Mouse (Mus musculus): ENCODE data around the gene Smap2.
"Not testable (repeated sequence)": the region's sequence is repeated elsewhere in the genome, so short reads cannot be mapped to it uniquely, and the experiment has no call there.

Smap2 gene

DNA sequence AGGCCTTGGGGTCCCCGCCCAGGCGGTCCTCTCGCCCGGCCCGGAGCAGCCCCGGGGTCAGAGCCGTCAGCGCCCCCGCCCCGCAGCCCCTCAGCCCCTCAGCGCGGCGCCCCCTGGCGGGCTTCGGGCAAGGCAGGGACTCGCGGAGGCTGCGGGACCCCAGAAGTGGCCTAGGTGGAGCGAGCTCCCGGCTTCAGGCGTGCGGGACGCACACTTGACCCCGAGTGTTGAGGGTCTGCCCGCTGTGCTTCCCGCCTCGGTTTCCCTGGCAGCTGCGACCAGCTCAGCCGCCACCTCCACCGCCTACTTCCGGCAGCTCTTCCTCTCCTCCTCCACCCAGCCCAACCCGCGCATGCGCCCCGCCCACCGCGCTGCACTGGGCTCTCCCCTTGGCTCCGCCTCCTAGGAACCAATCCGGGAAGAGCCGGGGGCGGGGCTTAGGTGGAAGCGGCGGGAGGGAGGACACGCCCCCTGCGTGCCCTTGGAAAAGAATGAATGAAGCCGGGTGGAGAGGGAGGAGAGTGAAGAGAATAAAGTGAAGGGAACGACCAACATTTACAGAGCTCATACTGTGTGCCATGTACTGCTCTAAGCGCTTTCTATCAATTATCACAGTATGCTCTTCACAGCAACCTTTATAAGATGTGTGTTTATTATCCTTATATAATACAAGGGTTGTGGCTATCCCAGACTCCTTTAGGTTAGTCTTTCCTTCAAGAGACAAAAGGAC, at the start of gene Smap2:
Smap2 (minus strand) TSS at position 320 of the 730 bp plus-strand sequence.
- peak; percentile 84 for DNase-seq (ENCODE audit: low read depth in 1 of 2, low spot score in 2 of 2)

DNA sequence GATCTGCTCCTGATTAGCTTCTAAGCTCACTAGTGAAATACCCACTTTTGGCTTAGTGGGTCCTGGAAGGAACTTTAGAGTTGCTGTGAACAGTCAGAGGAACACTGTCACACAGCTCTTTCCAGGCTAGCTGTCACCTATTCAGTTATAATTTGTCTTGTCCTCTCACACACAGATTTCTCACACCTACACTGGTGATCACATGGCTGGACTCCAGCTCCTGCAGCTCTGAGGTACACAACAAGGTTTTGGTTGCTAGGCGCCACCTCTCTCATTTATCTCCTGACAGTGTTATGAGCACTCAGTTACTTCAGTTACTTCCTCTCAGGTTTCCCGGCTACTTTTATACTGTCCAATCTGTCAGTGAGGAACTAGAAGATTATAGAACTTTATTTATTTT, 48.3 kb upstream of the Smap2 start:
- no peak for DNase-seq (ENCODE audit: low read depth in 1 of 2, low spot score in 2 of 2)

DNA sequence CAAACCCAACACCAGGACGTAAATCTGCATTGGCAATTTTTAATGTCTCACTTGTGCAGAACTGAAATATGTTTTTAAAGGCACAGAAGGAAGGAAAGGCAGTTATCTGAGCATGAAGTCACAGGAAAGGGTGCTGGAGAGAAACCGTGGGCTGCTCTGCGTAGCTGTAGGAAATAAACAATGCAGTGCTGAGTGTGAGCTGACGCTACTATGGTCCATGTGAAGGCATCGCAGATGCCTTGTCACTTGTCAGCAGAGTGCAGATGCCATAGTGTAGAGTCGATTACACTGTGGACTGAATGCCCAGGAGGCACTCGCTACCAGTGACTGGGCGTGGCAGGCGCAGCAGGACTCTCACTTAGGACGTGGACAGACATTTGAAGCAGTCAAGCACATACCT, 42.2 kb upstream of the Smap2 start:
- not testable (repeated sequence) for DNase-seq (ENCODE audit: low read depth in 1 of 2, low spot score in 2 of 2)

DNA sequence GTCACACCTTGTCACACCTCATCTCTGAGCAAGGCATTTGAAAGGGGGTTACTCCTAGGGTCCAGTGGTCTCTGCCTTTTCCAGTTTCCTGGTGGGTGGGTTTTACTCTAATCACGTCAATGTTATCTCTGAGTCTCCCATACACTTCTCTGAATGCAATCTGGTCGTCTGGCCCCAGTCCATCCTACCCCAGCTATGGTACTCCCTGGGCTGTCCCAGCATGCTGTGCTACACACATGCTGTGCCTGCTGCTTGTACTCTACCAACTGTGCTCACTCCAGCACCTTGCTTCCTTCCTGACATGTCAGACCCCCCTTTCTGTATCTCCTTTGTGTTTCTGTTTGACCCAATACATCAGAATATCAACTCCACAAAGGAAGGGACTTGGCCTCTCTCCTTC, 40.0 kb upstream of the Smap2 start:
- DNase-seq (ENCODE audit: low read depth in 1 of 2, low spot score in 2 of 2): no peak

DNA sequence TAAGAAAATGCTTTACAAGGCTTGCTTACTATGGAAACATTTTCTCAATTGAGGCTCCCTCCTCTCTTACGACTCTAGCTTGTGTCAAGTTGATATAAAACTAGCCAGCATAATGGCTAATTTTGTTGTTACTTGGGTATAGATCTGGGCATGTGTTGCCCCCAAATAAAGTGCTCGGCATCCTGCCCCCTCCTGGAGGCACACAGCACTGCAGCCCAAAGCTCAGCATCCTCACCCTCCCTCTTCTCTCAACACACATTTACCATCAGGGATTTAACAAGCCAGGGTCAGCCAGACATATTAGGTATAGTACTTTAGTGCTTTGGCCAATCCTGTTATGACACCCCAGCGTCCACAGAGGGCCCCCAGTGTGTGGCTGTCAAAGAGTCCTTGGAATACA, 39.3 kb upstream of the Smap2 start:
- DNase-seq (ENCODE audit: low read depth in 1 of 2, low spot score in 2 of 2): no peak

DNA sequence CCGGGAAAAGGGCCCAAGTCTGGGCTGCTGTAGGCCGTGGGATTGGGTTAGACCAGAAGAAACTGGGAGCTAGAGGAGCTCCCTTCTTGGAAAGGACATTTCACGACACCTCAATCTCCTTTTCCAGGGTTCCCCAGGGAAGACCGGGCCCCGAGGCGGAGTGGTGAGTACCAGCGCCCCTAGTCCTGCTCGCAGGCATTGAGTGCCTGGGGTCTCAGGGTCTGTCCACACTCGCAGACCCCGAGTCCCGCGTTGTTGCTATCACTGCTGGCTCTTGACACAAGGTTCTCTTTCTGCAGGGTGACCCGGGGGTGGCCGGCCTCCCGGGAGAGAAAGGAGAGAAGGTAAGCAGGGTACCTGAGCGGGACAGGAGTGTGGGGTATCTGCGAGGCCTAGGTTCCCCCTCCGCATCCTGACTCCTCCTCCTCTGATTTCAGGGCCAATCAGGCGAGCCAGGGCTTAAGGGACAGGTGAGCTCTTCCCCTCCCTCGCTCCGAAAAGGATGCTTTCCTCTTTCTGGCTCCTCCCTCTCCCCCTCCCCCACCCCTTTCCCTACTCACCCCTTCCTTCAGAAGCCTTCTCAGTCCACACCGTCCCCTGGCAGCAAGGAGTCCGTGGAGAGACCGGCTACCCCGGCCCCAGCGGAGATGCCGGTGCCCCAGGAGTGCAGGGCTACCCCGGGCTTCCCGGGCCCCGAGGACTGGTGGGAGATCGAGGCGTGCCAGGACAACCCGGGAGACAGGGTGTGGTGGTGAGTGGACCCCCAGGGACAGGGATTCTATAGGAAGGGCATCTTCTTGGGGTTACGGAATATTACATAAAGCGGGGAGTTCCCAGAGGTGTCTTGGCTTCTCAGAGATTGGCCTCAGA, 35.6 kb upstream of the Smap2 start:
- no peak for DNase-seq (ENCODE audit: low read depth in 1 of 2, low spot score in 2 of 2)

DNA sequence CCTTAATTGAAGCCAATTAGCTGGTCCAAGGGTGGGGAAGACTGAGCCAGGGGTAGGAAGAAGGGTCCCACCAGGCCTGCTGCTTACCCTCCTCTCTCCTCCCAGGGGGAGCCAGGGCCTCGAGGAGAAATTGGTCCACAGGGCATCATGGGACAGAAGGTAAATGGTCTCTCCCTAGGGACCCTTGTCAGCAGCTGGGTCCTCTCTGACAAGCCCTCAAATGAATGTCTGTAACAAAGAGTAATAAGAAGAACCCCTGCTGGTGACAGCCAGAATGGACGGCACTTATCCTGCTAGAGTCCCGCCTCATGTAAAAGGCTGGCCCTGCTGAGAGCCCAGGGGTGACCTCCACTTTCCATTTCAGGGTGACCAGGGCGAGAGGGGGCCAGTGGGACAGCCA, 34.8 kb upstream of the Smap2 start:
- DNase-seq (ENCODE audit: low read depth in 1 of 2, low spot score in 2 of 2): no peak

DNA sequence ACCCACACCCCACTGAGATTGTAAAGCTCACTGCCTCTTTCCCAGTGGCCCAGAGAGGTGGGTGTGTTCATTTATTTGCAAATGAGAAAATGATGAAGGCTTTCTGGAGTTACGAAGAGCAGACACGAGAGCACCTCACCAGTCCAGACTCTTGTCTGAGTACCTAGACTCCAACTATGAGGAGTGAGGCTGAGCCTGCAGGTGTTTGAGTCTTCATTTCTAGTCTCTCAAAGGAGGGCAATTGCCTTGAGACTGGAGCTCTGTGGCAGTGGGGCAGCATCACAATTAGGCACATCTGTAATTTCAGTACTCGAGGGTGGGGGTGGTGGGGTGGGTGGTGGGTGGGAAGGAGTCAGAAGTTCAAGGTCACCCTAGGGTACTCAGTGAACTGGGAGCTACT, 25.9 kb upstream of the Smap2 start:
- no peak for DNase-seq (ENCODE audit: low read depth in 1 of 2, low spot score in 2 of 2)

DNA sequence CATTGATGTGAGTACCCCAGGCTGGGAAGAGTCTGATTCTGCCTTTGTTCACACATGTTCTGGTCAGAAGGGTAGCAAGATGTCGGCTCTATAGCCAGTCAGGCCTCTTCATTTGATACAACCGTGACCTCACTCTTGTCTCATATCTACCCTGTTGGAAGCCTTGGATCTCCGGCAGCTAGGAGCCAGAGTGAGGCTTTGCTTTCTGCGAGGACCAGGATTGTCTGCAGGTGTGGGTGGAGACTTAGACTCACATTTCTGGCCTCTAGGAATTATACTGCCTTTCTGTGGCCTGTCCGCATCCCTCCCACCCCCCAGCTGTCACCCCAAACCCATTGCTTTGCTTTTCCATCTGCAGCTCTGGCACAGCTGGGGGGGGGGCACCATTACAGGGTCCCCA, 25.4 kb upstream of the Smap2 start:
- no peak for DNase-seq (ENCODE audit: low read depth in 1 of 2, low spot score in 2 of 2)

DNA sequence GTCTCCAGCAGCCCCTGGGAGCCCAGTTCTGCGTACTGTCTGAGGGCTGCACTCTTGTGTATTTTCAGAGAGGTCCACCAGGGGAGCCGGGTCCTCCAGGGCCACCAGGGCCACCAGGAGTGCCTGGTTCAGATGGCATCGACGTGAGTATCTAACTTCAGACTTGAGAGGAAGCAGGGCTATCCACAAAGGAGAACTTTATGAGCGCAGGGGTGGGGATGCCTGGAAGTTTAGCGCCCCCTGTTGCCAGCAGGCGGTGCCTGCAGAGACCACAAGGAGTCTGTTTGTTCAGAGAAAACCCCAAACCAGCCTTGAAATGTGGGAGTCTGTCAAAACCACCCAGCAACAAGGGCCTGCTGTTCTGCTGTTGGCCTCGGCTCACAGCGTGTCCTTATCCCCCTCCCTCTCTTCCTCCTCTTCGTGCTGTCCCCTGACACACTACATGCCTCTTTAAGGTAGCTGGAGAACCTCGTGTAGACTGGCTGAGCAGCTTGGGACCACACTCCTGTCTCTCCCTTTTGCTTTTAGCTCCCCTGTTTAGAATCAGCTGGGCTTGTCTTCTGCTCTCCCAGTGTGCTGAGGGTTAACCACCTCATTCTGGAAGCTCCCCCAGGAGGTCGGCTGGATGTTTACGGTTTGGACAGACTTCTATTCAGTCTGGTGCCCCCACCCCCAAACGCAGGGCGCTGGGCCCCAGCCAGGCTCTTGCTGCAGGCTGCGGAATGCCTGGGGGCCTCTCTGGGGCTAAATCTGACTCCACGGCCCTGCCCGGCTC, 24.0 kb upstream of the Smap2 start:
- peak; percentile 20 to 61 for DNase-seq (ENCODE audit: low read depth in 1 of 2, low spot score in 2 of 2)

DNA sequence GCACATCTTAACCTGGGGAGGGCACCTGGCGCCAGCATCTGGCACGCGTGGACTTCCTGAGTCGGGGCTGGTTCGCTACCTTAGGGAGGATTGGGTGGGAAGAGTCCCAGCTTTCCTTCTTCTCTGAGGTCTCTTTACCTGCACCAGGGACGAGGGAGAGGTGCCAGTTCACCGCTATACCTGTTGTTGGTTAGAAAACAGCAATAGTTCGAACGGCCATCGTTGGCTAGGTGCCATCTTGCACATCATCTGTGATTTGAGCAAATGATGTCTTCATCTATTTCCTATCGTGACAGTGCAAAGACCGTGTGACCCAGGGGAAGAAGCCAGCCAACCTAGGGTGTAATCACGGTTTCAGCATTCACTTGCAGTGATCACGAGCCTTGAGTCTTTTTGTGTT, 23.3 kb upstream of the Smap2 start:
- DNase-seq (ENCODE audit: low read depth in 1 of 2, low spot score in 2 of 2): no peak

DNA sequence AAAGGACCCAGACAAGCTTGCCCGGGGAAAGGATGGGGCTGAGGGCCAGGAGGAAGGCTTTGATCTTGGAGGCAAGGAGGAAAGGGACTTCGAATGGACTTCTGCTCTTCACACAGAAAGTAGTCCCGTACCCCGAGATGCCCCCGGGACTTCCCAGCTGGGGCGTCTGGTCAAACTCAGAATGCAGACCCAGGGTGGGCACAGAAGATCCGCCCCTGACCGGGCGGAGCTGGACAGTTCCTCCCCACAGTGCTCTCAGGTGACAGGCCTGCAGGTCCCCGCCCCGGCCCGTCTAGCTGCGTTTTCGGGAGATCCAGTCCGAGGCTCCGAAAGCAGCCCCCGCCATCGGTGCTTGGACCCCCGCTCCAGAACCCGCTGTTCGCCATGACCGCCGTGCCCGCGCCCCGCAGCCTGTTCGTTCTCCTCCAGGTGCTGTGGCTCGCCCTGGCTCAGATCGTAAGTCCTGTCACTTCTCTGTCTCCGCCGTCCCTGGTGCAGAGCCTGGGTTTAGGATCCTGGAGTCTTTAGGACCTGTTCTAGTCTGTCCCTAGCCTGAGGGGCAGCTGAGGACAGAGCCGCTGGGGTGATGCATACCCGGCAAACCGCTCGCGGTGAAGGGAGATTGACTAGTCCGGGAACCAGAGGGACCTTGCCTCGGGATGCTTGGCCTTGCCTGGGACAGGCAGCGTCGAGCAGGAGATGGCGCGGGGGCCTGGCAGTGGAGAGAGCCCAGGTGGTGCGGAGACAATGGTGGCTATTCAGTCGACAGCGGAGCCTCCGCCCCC, 22.5 kb upstream of the Smap2 start, which contains the start of gene Col9a2:
Col9a2 (plus strand) TSS at position 55 of the 785 bp plus-strand sequence.
- no peak for DNase-seq (ENCODE audit: low read depth in 1 of 2, low spot score in 2 of 2)

DNA sequence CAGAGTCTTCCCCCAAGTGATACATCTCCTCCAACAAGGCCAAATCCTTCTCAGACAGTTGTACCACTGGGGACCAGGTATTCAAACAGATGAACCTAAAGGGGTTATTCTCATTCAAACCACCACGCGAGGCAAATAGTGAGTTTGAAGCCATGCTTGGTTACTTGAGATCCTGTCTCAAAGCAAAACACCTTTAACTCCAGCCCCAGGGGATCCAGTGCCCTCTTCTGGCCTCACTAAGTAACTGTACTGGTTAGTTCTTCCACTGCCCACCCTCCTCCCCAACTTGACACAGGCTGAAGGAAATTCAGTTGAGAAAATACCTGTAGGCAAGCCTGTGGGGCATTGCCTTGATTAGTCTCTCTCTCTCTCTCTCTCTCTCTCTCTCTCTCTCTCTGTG, 16.0 kb upstream of the Smap2 start:
- no peak for DNase-seq (ENCODE audit: low read depth in 1 of 2, low spot score in 2 of 2)

DNA sequence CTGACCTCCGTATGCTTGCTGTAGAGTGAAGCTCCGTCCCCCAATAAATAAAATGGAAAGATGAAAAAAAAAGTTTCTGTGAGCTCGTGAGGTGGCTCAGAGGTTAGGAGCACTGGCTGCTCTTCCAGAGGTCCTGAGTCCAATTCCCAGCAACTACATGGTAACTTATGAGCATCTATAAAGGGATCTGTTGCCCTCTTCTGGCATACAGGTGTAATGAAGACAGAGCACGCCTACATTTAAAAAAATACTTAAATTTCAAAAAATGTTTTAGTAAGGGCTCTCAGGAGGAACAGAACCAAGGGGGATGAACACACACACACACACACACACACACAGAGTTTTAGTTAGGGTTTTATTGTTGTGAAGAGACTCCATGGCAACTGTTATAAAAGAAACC, 14.4 kb upstream of the Smap2 start:
- no peak for DNase-seq (ENCODE audit: low read depth in 1 of 2, low spot score in 2 of 2)

DNA sequence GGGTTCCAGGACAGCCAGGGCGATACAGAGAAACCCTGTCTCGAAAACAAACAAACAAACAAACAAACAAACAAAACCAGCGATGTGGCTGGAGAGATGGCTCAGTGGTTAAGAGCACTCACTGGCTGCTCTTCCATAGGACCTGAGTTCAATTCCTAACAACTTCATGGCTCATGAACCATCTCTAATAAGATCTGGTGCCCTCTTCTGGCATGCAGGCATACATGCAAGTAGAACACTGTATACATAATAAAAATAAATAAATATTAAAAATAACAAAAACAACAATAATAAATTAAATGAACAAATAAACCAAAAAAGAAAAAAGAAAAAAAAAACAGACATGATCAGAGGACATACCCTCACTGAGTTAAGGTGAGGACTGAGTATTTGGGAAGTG, 12.6 kb upstream of the Smap2 start:
- DNase-seq (ENCODE audit: low read depth in 1 of 2, low spot score in 2 of 2): no peak

DNA sequence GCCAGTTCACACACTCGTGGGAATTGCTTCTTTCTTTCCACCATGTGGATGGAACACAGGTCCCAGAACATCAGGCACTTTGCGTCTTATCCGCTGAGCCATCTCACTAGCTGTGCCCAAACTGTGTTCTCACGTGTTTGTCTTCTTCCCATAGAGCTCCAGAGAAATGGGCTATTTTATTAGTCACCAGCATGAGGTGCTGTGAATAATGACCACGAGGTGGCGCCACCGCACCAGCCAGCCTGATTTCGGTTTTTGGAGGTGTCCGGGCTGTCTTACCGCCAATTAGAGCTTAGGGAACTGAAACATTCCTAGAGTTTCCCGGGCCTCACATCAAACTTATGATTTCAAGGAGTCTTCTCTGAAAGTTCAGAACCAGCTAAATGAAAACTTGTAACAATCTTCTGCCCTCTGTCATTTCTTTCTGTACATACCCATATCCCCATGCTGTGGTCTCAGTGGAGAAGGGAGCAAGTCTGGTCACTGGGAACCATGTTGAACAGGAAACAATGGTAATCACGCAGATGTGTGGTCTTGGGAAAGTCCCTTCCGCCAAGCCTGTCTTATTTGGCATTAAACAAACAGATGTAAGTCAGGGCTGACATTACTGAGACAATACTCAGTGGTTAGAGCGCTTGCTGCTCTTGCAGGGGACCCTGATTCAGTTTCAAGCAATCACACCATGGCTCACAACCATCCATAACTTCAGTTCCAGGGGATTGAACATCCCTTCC, 11.8 kb upstream of the Smap2 start:
- peak in 1 of 2 experiments; percentile 67 for DNase-seq (ENCODE audit: low read depth in 1 of 2, low spot score in 2 of 2)

DNA sequence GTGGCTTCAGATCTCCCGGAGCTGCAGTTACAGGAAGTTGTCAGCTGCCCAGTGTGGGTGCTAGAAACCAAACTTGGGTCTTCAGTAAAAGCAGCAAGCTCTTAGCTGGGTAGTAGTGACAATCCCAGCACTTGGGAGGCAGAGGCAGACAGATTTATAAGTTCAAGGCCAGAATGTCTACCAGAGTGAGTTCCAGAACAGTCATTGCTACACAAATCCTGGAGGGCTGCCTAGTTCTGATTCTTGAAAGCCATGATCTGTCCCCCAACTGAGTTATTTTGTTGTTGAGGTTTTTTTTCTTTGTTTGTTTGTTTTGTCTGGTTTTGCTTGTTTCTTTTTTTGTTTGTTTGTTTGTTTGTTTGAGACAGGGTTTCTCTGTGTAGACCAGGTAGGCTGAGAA, 11.1 kb upstream of the Smap2 start:
- no peak for DNase-seq (ENCODE audit: low read depth in 1 of 2, low spot score in 2 of 2)

DNA sequence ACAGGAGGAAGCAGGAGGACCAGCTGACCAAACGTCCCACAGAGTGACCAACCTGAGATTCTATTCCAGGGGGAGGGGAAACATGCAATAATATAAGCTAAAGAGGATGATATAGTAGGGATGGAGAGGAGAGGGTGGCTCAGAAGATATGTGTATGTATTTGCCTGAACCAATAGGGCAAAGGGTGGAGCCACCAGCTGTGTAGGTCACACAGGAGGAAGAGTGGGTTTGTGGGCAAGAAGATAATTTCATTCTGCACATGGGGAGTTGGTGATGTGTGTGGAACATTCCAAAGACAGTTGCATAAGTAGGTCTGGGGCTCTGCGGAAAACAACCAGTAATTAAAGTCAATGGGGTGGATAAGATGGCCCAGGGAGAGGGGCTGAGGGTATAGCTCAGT, 8.6 kb upstream of the Smap2 start:
- no peak for DNase-seq (ENCODE audit: low read depth in 1 of 2, low spot score in 2 of 2)

DNA sequence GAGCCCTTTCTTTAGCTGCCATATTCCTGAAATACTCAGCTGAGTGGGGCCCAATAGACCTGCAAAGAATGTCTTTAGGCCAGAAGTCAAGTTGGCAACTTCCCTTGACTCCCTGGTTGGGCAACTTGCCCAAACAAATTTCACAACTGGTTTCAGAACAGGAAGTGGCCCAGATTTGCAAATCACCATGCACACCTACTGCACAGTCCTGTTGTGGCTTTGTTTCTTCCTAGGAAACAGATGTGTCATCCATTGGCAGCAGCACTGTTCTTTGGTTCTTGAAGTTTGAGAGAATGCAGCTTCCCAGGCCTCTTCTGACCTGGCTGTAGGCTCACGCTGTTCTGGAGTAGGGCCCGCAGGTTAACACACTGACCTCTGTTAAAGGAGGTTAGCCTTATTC, 6.9 kb upstream of the Smap2 start:
- peak; percentile 78 to 82 for DNase-seq (ENCODE audit: low read depth in 1 of 2, low spot score in 2 of 2)

DNA sequence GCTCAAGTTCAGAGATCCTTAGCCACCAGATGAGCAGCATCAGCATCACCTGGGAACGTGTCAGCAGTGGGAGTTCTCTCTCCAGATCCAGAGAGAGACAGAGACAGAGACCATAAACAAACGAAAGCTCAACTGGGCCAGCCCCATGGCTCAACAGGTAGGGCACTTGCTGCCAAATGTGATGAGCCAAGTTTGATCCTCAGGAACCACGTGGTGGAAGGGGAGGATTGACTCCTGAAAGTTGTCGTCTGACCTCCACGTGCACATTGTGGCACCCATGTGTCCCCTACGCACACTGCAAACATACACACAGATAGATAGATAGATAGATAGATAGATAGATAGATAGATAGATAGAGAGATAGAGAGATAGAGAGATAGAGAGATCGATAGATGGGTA, 6.4 kb upstream of the Smap2 start:
- no peak for DNase-seq (ENCODE audit: low read depth in 1 of 2, low spot score in 2 of 2)
